Mouse (Mus musculus): ENCODE measurements around the gene Plek.

DNA sequence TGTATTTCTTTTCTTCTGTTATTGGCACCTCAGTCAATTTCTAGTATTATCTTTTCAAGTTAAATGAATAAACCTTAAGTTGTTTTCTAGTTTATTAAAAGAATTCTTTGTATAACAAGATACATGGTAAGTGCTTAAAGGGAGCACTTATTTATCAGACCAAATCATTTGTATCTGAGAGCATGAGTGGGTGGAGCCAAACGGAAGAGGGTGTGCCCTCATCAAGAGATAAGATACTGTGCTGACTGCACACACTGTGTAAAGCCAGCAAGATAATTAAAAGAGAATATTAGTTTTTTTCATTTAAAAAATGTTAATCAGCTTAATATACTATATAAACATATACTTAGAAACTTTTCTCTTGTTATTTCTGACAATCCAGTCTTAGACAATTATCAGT is 93.7 kb downstream of the Plek start:
- TF ChIP-seq CTCF (IDR thresholded peaks at IDR 0.05; ENCODE audit: control insufficient read depth, insufficient read depth, insufficient read length): no peak
- TF ChIP-seq CEBPB (IDR thresholded peaks at IDR 0.05; ENCODE audit: low read depth): no peak
- TF ChIP-seq MAX (IDR thresholded peaks at IDR 0.05): no peak
- TF ChIP-seq USF1 (IDR thresholded peaks at IDR 0.05; ENCODE audit: low read depth): no peak
- no peak for TF ChIP-seq MYOG (IDR thresholded peaks at IDR 0.05; ENCODE audit: control insufficient read depth, extremely low read depth, insufficient read length)
